Mouse (Mus musculus) gastrocnemius, adult 18-20 months (tissue): ENCODE data around the gene Krtap5-1. TPM values are rescaled to one million over a fixed set of nuclear protein-coding genes. Genes with fewer than 3 reads are reported as not detected.
"Not testable (repeated sequence)": the region's sequence is repeated elsewhere in the genome, so short reads cannot be mapped to it uniquely, and the experiment has no call there.

ENCODE experiments used
- DNase-seq: peaks from one replicate; pipeline ENCODE4 v3.0.0; 2021; ENCODE audit warnings: low spot score
- long read RNA-seq, 2 experiments: library from polyadenylated mRNA; stranded (forward); transcript quantifications; one replicate each; pipeline ENCODE4 v2.0.0; 2021
- total RNA-seq, 2 experiments: library from RNA; stranded (reverse); gene quantifications; 2 replicates each; pipeline ENCODE4 v1.2.3; 2021

Gene Krtap5-1
- total RNA-seq = not detected
- long read RNA-seq, experiment 1 = 0 reads
- long read RNA-seq, experiment 2 = 0 reads

DNA sequence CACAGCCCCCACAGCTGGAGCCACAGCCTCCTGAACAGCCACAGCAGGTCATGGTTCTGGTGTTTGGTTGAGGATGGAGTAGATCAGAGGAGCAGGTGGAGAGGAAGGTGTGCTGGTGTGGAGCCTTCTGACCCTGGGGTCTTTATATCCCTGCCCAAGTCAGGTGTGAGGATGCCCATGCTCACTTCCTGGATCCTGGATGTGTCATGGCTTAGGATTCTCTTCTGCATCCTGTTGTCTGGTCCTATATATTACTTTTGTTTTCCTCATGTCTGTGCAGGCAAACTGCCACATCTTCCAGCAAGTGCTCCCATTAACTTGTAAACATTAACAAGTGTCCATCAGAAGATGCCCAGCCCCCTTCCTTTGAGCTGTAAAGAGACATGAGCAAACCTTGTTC is at the start of gene Krtap5-1:
Krtap5-1 (minus strand) TSS at position 101 of the 400 bp plus-strand sequence.
- DNase-seq = not testable (repeated sequence)

- no peak for DNase-seq
Measured at GRCm38 (mm10) chr7:142342247-142342640, 45.3 kb upstream of the Krtap5-1 start.

GRCm38 (mm10) chr7:142341564-142342246 is 44.8 kb upstream of the Krtap5-1 start:
- DNase-seq = no peak

GRCm38 (mm10) chr7:142340269-142340970 is 43.5 kb upstream of the Krtap5-1 start:
- no peak for DNase-seq

- no peak for DNase-seq
Measured at GRCm38 (mm10) chr7:142335151-142335550, 38.2 kb upstream of the Krtap5-1 start.

- DNase-seq = peak; percentile 84
Measured at GRCm38 (mm10) chr7:142334246-142334645, 37.3 kb upstream of the Krtap5-1 start.

DNA sequence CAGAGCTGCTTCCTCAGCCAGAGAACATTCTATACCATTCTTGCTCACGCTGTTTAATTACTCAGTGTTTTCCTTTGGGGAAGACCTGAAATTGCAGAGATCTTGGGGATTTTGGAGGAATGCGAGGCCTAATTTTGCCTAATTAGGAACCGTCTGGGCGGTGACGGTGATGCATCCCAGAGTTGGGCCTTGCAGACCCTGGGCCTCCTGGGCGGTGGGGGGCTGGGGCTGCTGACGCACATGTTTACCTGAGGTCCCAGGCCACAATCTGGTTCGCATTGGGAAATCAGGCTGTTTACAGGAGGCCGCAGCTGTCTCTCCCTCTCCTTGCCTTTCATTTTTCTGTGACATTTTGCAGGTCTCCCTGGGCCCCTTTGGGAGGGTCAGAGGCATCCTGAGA is 35.8 kb upstream of the Krtap5-1 start:
- not testable (repeated sequence) for DNase-seq

DNA sequence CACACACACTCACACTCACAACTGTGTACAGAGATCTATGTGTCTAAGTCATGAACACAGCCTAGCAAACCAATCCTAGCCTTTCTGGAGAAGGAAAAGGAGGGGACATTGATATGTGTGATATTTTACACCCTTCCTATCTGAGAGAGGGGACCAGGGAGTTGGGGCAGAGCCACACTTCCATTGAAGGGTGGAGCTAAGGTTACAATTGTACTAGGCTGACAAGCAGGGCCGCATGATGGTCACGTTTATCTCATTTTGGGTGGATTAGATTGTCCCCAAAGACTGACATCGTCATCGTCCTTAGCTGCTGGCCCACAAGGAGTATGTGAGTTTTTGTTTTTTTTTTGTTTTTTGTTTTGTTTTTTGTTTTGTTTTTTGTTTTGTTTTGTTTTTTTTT is 34.4 kb upstream of the Krtap5-1 start:
- DNase-seq = no peak

GRCm38 (mm10) chr7:142330271-142330724 is 33.4 kb upstream of the Krtap5-1 start:
- DNase-seq = peak; percentile 24

GRCm38 (mm10) chr7:142328507-142328906 is 31.6 kb upstream of the Krtap5-1 start:
- DNase-seq = no peak

DNA sequence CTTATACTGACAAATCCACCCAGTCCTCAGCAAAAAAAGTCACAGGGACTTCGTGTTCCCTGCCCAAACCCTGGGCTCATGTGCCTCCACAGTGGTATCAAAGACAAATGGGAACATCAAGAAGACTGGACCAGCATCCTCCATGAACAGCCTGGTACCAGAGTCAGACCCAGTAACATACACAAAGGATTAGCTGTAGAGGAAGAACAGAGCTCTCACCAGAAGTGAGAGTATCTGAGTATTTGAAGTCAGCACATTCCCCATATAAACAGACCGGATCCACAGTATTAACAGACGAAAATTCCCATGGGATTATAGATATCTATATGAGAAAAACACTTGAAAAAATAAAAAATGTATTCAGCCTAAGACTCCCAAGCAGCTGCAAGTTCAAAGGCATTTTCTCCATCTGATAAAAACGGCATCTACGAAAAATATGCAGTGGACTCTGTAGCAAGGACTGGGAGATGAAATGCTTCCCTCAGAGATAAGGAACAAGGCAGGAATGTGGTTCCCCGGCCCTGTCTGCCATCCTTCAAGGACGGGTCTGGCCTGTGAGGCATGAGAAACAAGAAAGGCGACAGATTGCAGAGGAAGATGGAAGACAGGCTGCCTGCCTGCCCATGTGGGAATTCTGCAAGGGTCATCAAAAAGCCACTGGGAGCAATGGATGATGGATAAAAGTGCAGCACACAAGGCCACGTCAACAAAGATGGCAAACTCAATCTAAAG is 30.0 kb upstream of the Krtap5-1 start:
- DNase-seq = no peak

- no peak for DNase-seq
Measured at GRCm38 (mm10) chr7:142323396-142324117, 26.6 kb upstream of the Krtap5-1 start.

- DNase-seq = no peak
Measured at GRCm38 (mm10) chr7:142322641-142323040, 25.7 kb upstream of the Krtap5-1 start.

DNA sequence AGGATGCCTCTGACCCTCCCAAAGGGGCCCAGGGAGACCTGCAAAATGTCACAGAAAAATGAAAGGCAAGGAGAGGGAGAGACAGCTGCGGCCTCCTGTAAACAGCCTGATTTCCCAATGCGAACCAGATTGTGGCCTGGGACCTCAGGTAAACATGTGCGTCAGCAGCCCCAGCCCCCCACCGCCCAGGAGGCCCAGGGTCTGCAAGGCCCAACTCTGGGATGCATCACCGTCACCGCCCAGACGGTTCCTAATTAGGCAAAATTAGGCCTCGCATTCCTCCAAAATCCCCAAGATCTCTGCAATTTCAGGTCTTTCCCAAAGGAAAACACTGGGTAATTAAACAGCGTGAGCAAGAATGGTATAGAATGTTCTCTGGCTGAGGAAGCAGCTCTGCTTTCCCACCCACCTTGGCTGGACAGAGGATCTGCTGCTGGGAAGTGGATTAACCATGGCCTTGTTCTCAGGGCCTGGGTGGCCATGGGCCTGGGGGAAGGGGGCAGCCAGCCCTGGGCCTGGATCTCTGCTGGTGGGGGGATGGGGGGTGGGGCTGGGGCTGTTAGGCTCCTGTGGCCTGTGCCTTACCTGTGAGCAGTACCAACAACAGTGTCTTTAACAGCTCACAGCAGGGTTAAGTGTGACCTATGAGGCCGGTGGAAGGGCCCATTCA is 24.9 kb upstream of the Krtap5-1 start:
- not testable (repeated sequence) for DNase-seq

- DNase-seq = no peak
Measured at GRCm38 (mm10) chr7:142320906-142321305, 24.0 kb upstream of the Krtap5-1 start.

DNA sequence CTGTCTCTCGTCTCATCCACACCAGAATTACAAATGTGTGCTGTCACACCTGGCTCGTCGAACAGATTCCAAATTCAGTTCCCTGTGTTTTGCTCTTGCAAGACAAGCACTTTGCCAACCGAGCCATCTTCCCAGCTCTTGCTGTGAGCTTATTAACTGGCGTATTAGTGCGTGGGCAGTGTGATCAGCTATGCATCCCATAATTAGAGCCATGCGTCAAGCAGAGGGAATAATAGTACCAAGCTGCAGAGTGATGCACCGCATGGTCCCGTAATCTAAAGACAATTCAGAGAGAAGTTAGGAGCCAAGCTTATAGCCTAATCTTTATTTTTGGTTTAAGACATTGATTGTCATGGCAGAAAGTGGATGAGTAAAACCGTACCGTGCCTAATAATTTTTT is 22.2 kb upstream of the Krtap5-1 start:
- DNase-seq = no peak

- DNase-seq = no peak
Measured at GRCm38 (mm10) chr7:142317216-142317615, 20.3 kb upstream of the Krtap5-1 start.

GRCm38 (mm10) chr7:142316558-142316957 is 19.6 kb upstream of the Krtap5-1 start:
- DNase-seq = peak; percentile 46

DNA sequence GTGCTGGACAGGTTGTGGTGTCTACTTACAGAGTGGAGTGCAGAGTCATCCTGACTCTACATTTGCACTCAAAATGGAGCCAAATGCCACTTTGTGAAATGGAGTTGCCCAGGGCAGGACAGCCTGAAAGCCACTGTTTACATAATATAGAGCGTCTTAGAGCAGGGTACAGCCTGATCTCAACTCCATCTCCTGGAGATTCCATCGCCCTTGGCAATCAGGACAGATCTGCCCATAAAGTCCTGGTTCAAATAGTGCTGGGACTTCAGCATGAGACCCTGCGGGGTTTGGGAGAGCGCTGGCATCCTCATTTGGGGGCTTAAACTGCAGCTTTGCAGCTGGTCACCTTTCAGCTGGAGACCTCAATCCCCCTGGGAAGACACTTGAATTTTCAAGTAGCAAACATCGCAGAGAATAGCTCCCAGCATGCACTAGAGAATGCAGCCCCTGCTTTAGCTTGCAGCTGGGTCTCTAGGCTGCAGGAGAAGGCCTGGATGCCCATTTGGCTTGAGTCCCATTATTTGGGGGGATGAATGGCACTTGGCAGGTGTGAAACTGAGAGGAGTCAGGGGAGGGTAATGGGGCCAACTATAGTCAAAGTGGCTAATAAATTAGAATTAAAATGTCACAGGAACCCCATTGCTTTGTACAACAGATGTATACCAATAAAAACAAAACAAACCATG is 17.8 kb upstream of the Krtap5-1 start:
- peak; percentile 43 for DNase-seq

- DNase-seq = not testable (repeated sequence)
Measured at GRCm38 (mm10) chr7:142303929-142304328, 7.0 kb upstream of the Krtap5-1 start.
